Mouse (Mus musculus) heart, postnatal 10 days (tissue): ENCODE measurements around the gene Cebpa. TPM values are rescaled to one million over a fixed set of nuclear protein-coding genes. Genes with fewer than 3 reads are reported as not detected.

Source experiments
- DNase-seq, 2 experiments: peaks; one replicate each; pipeline ENCODE4 v3.0.0; 2021
- intact Hi-C: fragments of 180-260 bp; cut with DNase I; formaldehyde crosslinking; loops from one replicate; pipeline ENCODE4 v1.15.1; 2025
- total RNA-seq, 2 experiments: library from RNA; stranded (reverse); gene quantifications; 2 replicates each; pipeline ENCODE4 v1.2.3; 2021

Cebpa gene
- total RNA-seq, 2 experiments from 2014 or later = 7.6 to 13.7 TPM

DNA sequence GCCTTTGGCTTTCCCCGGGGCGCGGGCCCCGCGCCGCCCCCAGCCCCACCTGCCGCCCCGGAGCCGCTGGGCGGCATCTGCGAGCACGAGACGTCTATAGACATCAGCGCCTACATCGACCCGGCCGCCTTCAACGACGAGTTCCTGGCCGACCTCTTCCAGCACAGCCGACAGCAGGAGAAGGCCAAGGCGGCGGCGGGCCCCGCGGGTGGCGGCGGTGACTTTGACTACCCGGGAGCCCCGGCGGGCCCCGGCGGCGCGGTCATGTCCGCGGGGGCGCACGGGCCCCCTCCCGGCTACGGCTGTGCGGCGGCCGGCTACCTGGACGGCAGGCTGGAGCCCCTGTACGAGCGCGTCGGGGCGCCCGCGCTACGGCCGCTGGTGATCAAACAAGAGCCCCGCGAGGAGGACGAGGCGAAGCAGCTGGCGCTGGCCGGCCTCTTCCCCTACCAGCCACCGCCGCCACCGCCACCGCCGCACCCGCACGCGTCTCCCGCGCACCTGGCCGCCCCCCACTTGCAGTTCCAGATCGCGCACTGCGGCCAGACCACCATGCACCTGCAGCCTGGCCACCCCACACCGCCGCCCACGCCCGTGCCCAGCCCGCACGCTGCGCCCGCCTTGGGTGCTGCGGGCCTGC lies 533 bp downstream of the Cebpa start:
- intact Hi-C loops = loop anchor here (1.0 to 2.0 kb wide), 5 partner anchors 39 to 93 kb away; partner anchors contain the start of gene Cebpg
- DNase-seq = peak in 1 of 2 experiments; percentile 52

DNA sequence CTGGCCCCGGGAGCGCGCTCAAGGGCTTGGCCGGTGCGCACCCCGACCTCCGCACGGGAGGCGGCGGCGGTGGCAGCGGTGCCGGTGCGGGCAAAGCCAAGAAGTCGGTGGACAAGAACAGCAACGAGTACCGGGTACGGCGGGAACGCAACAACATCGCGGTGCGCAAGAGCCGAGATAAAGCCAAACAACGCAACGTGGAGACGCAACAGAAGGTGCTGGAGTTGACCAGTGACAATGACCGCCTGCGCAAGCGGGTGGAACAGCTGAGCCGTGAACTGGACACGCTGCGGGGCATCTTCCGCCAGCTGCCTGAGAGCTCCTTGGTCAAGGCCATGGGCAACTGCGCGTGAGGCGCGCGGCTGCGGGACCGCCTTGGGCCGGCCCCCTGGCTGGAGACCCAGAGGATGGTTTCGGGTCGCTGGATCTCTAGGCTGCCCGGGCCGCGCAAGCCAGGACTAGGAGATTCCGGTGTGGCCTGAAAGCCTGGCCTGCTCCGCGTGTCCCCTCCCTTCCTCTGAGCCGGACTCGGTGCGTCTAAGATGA lies 1.1 kb downstream of the Cebpa start:
- DNase-seq = peak in 1 of 2 experiments; percentile 34

DNA sequence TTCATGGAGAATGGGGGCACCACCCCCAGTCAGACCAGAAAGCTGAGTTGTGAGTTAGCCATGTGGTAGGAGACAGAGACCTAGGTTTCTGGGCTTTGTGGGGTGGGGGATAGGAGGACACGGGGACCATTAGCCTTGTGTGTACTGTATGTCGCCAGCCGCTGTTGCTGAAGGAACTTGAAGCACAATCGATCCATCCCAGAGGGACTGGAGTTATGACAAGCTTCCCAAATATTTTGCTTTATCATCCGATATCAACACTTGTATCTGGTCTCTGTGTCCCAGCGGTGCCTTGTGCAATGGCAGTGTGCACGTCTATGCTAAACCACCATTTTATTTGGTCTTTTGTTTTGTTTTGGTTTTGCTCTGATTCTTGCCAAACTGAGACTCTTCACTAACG lies 2.1 kb downstream of the Cebpa start:
- no peak for DNase-seq
- intact Hi-C loops = no loop called here

More for the DNA sequence above, 1.1 kb downstream of the Cebpa start:
- intact Hi-C loops = loop anchor here (1.0 kb wide), 1 partner anchor 52 kb away; no protein-coding TSS in a partner anchor

DNA sequence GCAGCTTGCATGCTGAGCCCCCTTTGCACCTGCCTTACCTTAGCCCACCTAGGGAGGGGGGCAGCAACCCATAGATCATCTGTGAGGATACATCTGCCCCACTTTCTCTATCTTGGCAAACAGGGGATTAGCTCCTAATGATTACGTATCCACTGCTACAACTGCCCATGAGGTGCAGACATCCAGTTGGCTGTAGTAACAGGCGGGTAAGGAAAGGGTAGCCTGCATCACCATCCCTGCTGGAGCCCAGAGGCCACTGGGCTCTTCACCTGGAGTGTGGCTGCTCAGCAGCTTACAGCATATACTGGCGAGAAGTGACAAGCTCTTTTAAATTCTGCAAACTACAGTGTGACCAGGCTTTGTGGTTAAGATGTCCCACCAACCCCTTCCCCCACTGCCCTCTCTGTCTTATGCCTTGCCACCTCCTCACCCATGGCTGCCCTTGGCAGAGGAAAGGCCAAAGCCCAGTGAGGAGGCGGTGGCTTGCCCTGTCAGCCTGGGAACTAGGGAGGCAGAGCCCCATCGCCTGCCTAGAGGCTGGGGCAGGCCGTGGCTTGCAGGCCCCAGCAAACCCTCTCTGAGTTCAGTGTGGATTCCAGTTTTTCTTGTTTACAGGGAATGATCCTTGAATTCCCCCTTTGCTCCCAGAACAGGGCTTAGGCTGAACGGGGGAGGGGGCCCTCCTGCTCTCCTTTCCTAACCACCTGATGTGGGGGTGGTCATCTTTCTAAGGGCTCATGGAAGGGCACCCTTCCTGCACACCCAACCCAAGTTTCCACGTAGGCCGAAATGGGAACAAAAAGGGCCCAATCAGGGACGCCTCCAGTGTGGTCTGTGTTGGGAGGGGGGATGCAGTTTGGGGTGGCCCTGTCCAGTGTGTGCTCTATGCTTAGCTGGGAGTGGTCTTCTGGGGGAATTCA lies 3.6 kb downstream of the Cebpa start:
- intact Hi-C loops = no loop called here
- no peak for DNase-seq

DNA sequence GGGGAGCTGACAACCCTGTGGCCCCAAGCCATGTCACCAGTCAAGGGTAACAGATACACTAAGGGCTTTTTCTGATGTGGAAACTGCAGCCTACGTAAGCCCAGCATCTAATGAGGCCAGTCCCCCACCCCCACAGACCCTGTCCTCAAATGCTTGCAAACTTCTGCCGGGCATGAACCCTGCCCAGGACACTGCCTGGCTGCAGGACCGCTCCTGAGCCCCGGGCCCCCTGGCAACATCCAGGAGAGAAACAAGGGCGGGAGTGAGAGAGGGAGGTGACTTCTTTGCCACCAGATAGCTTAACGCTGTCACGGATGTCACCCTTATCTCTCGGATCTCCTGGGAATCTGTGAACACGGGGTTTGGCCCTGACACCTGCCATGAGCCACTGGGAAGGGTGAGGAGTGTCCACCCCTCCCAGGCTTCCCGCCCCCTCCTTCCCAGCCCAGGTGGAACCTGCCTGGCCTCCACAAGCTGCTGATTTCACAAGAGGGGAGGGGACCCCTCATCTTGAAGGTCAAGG lies 4.4 kb downstream of the Cebpa start:
- intact Hi-C loops = no loop called here

DNA sequence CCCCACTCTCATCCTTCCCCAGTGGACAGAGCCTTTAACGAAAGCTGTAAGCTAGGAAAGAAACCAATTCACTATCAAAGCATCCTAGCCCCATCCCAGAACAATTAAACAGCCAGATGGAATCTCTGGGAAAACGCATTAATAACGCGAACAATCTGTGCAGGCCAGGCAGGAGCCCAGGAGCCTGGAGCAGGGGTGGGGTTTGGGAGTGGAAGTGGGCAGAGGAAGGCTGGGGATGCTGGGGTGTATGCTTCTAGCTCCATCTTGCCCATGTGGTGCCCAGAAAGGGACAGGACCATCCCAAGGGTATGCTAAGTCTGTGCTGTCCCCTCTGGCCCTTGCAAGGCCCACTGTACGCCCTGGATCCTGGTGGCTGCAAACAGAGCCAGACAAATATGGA lies 5.1 kb downstream of the Cebpa start:
- intact Hi-C loops = no loop called here
- no peak for DNase-seq

More for the DNA sequence above, 4.4 kb downstream of the Cebpa start:
- DNase-seq = no peak

DNA sequence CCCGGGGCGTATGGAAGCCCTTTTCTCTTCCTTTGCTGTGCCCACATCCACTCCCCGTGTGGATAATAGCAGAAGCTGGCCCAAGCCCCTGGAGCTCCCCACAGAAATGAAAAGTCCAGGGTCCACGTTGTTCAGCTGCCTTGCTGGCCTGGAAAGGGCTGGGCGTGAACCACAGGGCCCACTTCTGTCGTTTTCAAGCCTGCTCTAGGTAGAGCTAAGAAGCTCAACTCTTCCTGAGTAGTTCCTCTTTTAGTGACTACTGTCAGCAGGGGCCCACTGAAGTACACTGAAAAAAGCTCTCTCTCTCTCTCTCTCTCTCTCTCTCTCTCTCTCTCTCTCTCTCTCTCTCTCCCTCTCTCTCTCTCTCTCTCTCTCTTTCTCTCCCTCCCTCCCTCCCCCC lies 5.7 kb downstream of the Cebpa start:
- intact Hi-C loops = no loop called here
- no peak for DNase-seq

DNA sequence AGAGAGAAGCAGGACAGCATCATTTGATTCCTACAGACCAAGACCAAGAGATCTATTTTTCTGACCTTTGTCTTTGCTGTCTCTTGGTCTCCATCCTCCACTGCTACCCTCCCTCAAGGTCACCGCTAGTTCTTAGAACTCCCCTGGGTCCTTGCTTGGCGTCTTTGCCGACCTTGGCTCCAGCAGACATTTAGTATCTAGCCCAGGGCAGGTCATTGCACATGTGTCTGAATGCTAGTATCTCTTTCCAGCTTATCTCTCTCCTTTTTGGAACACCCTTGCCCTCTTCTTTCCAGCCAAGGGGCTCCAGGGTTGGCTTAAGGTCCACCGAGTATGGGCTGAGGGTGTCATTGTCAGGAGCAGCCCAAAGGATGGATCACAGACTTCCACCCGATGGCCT lies 6.9 kb downstream of the Cebpa start:
- no peak for DNase-seq
- intact Hi-C loops = no loop called here

DNA sequence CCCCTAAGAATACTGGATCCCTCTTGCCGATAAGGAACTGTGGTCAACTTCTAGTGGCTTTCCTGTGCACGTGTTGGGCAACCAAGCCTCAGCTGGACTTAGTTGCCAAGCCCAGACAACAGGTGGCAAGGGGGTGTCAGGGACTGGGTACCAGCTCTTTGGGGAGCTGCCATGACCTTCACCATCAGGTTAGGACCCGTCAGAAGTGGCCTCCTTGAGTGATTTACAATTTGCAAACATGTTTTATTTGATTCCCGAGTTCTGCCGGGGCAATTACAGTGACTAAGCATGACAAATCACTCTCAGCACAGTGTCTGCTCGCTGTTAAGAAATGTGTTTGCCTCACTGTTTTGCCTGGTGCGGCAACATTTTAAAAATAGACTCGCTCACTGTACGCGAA lies 7.9 kb downstream of the Cebpa start:
- intact Hi-C loops = no loop called here
- no peak for DNase-seq

DNA sequence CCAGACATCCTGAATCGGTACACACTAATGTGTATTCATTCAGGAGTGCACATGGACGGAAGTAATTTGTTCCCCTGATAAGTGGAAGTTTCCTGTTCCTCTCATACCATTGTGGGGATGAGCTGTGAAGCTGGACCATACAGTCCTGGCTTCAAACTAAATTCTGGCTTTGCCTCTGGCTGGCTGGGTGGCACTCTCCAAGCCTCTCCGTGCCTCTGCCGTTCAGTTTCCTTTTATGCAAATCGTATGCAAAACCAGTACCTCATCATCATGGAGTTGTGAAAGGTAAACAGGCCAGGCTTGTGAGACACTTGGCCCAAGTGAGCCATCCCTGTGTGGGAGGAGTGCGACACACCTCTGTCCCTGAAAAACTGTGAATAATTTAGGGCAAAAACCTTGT lies 8.6 kb downstream of the Cebpa start:
- intact Hi-C loops = no loop called here
- DNase-seq = no peak

DNA sequence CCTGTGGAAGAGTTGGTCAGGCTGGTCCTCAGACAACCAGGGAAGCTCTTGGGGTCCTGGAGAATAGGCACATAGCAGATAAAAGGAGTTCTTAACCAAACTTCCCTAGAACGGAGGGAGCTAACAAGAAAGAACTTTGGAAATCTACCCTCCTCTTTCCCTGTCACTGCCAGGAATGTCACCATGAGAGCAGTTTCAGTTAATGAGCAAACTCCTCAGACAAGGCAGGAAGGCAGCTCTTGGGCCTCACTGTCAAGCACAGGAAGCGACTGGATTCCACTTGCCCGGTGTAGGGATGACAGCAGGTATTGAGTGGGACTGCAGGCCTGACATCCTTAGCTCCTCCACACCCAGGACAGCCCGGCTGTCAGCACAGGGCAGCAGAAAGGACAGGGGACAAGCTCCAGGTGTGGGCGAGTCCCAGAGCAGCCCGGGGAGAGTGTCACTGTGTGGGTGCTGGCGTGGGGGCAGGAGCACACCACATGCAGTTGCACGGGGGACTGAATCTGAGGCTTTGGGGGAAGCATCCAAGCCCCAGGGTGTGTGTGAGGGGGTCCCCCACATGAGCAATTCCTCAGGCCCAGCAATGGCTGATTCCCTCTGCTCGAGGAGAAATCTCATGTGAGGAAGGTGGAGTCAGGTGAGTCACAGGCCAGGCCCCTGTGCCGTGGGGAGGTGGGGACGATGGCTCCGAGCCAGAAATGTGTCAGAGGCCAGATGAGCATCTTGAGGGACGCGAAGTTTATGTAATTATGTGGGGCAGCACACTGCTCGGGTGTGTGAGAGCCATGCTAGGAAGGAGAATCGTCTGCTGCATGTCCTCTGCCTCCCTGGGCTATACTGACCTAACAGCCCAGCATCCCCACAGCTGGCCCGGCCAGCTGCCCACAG lies 9.8 kb downstream of the Cebpa start:
- intact Hi-C loops = no loop called here
- no peak for DNase-seq

DNA sequence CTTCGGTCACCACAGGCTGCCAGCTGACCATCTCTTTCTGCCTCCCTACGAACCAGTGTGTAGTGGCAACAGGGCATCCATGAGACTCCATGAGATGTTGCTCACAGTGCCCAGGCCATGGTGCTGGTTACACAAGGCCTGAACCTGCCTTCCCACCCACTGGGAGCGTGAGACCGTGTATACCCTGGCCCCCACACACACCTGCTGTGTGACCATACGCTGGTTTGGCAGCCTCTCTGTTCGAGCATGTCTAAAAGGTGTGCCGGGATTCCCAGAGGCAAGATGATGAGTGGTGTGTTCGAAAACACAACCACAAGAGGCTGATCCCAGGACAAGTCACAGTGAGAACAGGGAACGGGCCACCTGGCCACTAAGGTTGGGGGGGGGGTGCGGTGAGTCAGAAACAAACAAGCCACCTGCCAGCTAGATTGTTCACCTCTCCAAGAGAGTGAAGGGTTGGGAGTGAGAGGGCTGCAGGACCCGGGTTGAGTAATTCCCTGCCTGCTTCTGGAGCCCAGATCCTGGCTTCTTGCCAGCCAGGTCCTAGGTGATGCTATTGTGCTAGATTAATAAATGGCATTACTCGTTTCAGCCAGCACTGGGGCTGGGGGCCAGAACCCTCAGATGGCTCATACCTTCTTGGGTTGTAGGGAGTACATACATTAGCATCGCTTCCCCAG lies 11.1 kb downstream of the Cebpa start:
- intact Hi-C loops = no loop called here
- DNase-seq = no peak

DNA sequence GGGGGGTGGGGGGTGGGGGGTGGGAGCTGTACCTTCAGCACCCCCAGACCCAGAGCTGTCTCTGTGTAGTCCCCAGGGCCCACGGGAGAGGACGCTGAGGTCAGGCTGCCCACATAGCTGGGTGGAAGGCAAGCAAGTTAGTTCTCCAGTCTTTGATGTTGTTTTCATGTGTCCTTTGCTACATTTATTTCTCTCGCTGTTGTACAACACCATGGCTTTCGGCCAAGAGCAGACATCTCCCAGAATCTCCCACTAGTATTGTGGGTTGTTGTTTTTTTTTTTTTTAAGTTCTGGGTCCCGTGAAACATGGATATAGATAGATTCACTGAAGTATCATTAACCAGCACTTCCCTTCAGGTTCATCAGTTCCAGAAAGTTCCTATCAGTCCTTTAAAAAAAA lies 11.8 kb downstream of the Cebpa start:
- DNase-seq = no peak
- intact Hi-C loops = no loop called here

DNA sequence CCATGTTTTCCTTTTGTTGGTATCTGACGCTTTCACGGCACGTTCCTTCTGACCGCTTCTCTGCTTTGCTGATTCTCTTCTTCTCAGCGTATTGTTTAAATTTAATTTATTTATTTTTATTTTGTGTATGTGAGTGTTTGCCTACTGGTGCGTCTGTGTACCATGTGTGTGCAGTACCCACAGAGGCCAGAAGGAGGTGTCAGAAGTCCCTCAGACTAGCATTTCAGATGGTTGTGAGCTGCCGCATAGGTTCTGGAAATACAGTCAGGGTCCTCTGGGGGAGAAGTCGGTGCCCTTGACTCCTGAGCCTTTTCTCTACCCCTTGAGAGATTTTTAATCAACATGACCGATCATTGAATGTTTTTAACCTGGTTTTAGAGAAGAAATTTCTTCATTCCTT lies 12.5 kb downstream of the Cebpa start:
- no peak for DNase-seq
- intact Hi-C loops = no loop called here

DNA sequence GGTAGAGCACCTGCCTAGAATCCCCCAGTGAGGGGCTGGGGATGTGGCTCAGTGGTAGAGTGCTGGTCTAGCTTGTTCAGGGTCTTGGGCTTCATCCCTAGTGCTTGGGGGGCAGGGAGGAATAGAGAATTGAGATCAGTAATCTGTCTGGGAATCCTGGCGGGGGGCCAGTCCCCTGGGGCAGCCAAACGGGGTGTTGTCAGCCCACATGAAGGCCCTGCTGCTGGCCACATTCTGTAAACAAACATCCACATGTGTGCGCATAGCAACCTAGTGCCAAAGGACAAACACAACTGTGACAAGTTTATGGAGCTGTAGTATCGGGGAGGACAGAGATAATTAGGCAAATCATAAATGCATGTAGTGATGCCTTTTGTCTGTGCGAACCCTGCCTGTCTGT lies 15.5 kb downstream of the Cebpa start:
- DNase-seq = no peak
- intact Hi-C loops = no loop called here

DNA sequence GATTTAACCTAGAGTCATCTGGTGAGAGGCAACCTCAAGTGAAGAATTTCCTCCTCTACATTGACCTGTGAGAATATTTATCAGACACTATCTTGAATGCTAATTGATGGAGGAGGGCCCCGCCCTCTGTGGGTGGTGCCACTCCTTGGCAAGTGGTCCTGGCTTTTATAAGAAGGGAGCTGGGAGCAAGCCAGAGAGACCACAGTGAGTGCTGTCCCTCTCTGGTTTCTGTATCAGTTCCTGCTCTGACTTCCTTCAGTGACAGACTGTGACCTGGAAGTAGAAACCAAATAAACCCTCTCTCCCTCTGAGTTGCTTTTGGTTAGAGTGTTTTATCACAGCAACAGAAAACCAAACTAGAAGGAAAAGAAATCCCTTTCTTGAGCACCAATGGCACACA lies 18.4 kb downstream of the Cebpa start:
- no peak for DNase-seq
- intact Hi-C loops = no loop called here

DNA sequence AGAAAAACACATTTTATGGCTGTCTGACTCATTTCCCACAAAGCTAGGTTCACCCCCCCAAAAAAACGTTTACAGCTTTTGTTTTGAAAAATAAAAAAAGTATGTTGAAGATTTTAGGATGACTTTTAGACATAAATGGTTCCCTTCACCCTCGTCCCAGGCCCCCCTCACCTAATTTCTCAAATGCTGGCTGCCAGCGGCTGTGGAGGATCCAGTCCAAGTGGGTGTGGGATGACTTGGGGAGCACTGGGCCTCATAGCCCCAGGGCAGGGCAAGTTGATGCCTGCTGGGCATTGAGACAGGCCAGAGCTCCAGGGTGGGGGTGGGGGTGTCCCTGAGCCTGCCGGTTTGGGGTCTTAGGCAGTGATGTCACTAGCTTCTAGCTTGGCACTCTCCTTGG lies 19.4 kb downstream of the Cebpa start:
- no peak for DNase-seq
- intact Hi-C loops = no loop called here

DNA sequence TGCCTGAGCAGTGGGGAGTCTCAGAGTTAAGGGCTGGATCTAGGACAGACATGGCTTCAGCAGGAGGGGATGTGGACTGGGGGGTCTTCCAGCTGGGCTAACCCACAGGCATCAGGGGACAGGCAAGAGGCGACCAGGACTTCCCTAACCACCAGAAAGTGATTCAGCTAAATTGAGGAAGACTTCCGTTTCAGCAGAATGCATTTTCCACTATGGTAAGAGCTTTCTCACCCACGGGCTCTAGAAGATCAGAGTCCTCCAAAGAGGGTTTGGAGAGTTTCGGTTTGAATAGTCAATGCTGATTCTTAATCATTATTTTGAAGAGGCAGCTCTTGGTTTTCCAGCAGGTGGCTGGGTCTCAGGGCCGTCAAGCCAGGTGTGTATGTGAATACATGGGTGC lies 20.8 kb downstream of the Cebpa start:
- intact Hi-C loops = no loop called here
- no peak for DNase-seq

DNA sequence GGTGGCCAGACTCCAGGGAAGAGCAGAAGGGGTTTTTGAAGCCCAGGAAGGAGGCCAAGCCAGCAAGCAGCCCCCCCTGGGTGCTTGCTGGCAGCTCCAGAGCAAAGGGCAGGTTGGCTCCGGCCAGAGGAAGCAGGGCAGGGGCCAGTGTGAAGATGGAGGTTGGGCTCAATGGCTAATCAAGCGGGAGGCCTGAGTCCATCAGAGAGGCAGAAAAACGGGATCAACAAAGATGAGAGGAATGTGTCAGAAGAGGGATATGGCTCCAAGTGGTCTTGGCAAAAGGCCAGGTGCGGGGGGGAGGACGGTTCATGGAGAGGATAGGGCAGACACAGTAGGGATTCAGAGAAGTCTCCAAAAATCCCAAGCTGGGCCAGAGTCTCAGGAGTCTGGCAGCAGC lies 22.4 kb downstream of the Cebpa start:
- intact Hi-C loops = no loop called here
- no peak for DNase-seq

DNA sequence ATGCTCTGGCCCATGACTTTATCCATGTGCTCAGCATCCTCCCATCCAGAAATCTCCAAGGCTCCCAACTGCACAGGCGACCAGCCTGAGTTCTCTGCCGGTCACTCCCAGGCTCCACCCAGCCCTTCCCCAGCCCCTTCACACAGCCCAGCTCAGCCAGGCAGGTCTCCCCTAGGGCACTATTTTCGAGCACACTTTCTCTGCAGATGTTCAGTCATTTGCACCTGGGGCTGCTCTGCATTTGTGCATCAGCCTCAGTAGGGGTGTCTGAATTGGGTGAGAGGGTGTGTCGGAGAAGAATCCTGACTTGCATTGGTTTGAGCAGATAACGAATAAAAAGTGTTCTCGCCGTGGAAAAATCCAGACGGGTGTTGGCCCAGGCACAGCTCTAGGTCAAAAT lies 23.4 kb downstream of the Cebpa start:
- intact Hi-C loops = no loop called here
- DNase-seq = no peak
